Mouse (Mus musculus) kidney, adult 11 months (tissue): ENCODE results near the gene Ric1.

Experiments used
- DNase-seq: peaks from one replicate; pipeline ENCODE4 v3.0.0; 2022

Gene Ric1

GRCm38 (mm10) chr19:29521637-29522435 is at the start of gene Ric1:
Gene Ric1, plus strand, starts transcription at chr19:29522282.
- DNase-seq = peak; percentile 84

- no peak for DNase-seq
Observed at GRCm38 (mm10) chr19:29472424-29472823, 49.7 kb upstream of the Ric1 start.

GRCm38 (mm10) chr19:29472946-29473345 is 49.1 kb upstream of the Ric1 start:
- DNase-seq = no peak

- DNase-seq = no peak
Observed at GRCm38 (mm10) chr19:29474803-29475202, 47.3 kb upstream of the Ric1 start.

- DNase-seq = no peak
Observed at GRCm38 (mm10) chr19:29475210-29475620, 46.9 kb upstream of the Ric1 start.

GRCm38 (mm10) chr19:29478598-29478997 is 43.5 kb upstream of the Ric1 start:
- DNase-seq = no peak

GRCm38 (mm10) chr19:29481578-29481977 is 40.5 kb upstream of the Ric1 start:
- DNase-seq = no peak

GRCm38 (mm10) chr19:29482148-29482547 is 39.9 kb upstream of the Ric1 start:
- DNase-seq = no peak

- no peak for DNase-seq
Observed at GRCm38 (mm10) chr19:29482637-29483036, 39.4 kb upstream of the Ric1 start.

GRCm38 (mm10) chr19:29483386-29483785 is 38.7 kb upstream of the Ric1 start:
- no peak for DNase-seq

GRCm38 (mm10) chr19:29484537-29484936 is 37.5 kb upstream of the Ric1 start:
- no peak for DNase-seq

- no peak for DNase-seq
Observed at GRCm38 (mm10) chr19:29485257-29485948, 36.7 kb upstream of the Ric1 start.

GRCm38 (mm10) chr19:29486545-29487206 is 35.4 kb upstream of the Ric1 start:
- no peak for DNase-seq

GRCm38 (mm10) chr19:29487326-29488072 is 34.6 kb upstream of the Ric1 start:
- no peak for DNase-seq

- no peak for DNase-seq
Observed at GRCm38 (mm10) chr19:29488073-29488390, 34.0 kb upstream of the Ric1 start.

GRCm38 (mm10) chr19:29488420-29488819 is 33.7 kb upstream of the Ric1 start:
- no peak for DNase-seq

GRCm38 (mm10) chr19:29489785-29490284 is 32.2 kb upstream of the Ric1 start:
- no peak for DNase-seq

- no peak for DNase-seq
Observed at GRCm38 (mm10) chr19:29491467-29491866, 30.6 kb upstream of the Ric1 start.

GRCm38 (mm10) chr19:29494454-29494853 is 27.6 kb upstream of the Ric1 start:
- DNase-seq = no peak

GRCm38 (mm10) chr19:29496001-29496597 is 26.0 kb upstream of the Ric1 start:
- no peak for DNase-seq

- peak; percentile 52 for DNase-seq
Observed at GRCm38 (mm10) chr19:29496786-29497557, 25.1 kb upstream of the Ric1 start.

GRCm38 (mm10) chr19:29497874-29498273 is 24.2 kb upstream of the Ric1 start:
- DNase-seq = no peak
